Mouse (Mus musculus) myocyte (in vitro differentiated cells): ENCODE results near the gene Clstn3.

Experiments used
- MAX ChIP-seq: IDR thresholded peaks from one replicate; pipeline ENCODE4 v1.6.1; 2011; ENCODE audit warnings: low read depth, mild to moderate bottlenecking, control low read depth
- MYOD1 ChIP-seq, 3 experiments: IDR thresholded peaks; one replicate each; pipeline ENCODE4 v1.6.1; 2011; ENCODE audit warnings: control low read depth in 2 of 3, low read depth in 2 of 3, mild to moderate bottlenecking in 2 of 3, moderate library complexity in 1 of 3; ENCODE audit not compliant: insufficient read length in 2 of 3, control insufficient read depth in 1 of 3
- MYOG ChIP-seq, 3 experiments: IDR thresholded peaks; one replicate each; pipeline ENCODE4 v1.6.1; 2011; ENCODE audit warnings: control low read depth in 2 of 3, low read depth in 2 of 3, mild to moderate bottlenecking in 2 of 3; ENCODE audit not compliant: insufficient read length in 2 of 3, control insufficient read depth in 1 of 3, insufficient read depth in 1 of 3
- POLR2A ChIP-seq: IDR thresholded peaks from one replicate; pipeline ENCODE4 v1.6.1; 2011; ENCODE audit warnings: low read depth, mild to moderate bottlenecking, control low read depth, moderate library complexity; ENCODE audit not compliant: insufficient read length
- POLR2AphosphoS2 ChIP-seq: IDR thresholded peaks from one replicate; pipeline ENCODE4 v1.6.1; 2011; ENCODE audit warnings: low read depth, control low read depth; ENCODE audit not compliant: insufficient read length
- REST ChIP-seq: IDR thresholded peaks from one replicate; pipeline ENCODE4 v1.6.1; 2011; ENCODE audit warnings: mild to moderate bottlenecking, control low read depth, moderate library complexity; ENCODE audit not compliant: insufficient read depth, insufficient read length
- TCF12 ChIP-seq: IDR thresholded peaks from one replicate; pipeline ENCODE4 v1.6.1; 2011; ENCODE audit warnings: mild to moderate bottlenecking, control low read depth; ENCODE audit not compliant: poor library complexity, insufficient read depth, severe bottlenecking
- USF1 ChIP-seq: IDR thresholded peaks from one replicate; pipeline ENCODE4 v1.6.1; 2011; ENCODE audit warnings: low read depth, mild to moderate bottlenecking, control low read depth, moderate library complexity

DNA sequence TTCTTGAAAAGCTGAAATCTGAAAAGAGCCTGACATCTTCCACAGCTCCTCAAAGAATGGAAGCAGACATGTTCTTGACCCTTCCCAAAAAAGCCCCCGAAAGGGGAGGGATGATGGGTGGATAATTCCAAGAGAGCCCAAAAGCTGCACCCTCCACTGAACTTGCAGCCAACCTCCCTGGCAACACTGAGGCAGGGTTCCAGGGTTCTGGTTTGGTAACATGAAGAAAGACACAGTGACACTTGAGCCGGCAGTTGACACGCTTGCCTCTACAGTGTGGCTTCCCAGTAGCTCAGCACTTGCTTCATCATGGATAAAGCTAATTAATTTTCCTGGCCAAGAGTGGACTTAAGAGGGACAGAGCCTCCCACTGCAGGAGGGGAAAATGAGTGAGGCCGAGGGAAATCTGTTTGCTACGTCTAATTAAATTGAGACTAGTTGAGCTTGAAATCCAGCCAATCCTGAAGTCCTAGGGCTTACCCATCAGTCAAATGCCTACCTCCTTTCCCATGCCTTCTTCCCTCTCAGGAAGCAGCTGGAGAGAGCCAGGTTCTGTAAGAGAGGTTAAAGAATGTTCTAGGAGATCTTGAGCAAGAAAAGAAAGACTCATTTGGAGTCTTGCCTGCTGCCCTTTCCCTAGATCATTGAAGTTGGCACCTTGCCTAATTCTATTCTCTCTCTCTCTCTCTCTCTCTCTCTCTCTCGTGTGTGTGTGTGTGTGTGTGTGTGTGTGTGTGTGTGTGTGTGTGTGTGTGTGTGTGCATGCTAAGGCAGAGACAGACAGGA lies 36.6 kb downstream of the Clstn3 start:
- TF ChIP-seq REST: no peak
- no peak for TF ChIP-seq POLR2A
- TF ChIP-seq USF1: no peak
- no peak for TF ChIP-seq POLR2AphosphoS2
- TF ChIP-seq MYOG (IDR thresholded peaks at IDR 0.05; ENCODE audit: control insufficient read depth in 1 of 3, insufficient read depth in 1 of 3, insufficient read length in 2 of 3, low read depth in 2 of 3): no peak
- TF ChIP-seq MYOD1 (IDR thresholded peaks at IDR 0.05; ENCODE audit: control insufficient read depth in 1 of 3, insufficient read length in 2 of 3, low read depth in 2 of 3): no peak
- no peak for TF ChIP-seq MAX
- TF ChIP-seq TCF12: no peak
